Mouse (Mus musculus): ENCODE data around the gene Clec9a.
A peak's percentile ranks its signal among the peaks of the same experiment; 100 is the strongest.

Gene Clec9a

DNA sequence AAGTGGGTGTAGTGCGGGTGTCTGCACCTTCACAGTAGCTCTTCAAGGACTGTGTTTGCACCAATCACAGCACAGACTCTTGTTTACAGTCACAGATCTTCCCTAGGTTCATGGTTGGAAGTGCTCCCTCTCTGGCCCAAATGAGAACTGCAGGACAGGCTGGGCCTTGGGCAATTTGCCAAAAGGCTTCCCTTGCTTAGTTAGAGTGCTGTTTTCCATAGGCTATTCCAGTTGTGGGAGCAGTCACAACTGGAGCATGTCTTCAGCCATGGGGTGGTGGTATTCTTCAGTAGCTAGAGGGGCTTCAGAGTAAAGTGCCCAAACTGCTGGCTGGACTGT is 15.0 kb downstream of the Clec9a start:
- DNase-seq (ENCODE audit: extremely low spot score, low spot score): peak; percentile 75

GRCm38 (mm10) chr6:129425217-129425616 is 16.6 kb downstream of the Clec9a start:
- no peak for DNase-seq (ENCODE audit: extremely low spot score, low spot score)

GRCm38 (mm10) chr6:129425812-129426211 is 17.1 kb downstream of the Clec9a start:
- no peak for DNase-seq (ENCODE audit: extremely low spot score, low spot score)

DNA sequence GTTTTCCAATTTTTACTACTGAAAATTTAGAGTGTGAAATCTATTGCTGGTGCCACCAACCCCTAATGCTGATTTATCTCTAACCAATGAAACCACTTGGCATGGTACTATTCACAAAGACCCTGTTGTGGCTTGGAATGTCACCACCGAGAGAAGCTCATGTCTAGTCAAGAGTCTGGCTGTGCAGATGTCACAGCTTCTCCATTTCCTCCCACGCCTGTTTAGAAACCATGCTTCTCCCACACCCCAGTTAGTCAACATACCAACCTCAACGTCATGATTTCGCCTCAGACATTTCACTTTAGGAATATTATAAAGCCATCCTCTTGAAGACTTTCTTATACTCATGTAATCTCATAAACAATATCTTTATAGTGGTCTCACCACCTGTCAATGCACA is 18.6 kb downstream of the Clec9a start:
- DNase-seq (ENCODE audit: extremely low spot score, low spot score): no peak

- DNase-seq (ENCODE audit: extremely low spot score, low spot score): no peak
These were observed 25.6 kb downstream of the Clec9a start for GRCm38 (mm10) chr6:129434239-129434638.

DNA sequence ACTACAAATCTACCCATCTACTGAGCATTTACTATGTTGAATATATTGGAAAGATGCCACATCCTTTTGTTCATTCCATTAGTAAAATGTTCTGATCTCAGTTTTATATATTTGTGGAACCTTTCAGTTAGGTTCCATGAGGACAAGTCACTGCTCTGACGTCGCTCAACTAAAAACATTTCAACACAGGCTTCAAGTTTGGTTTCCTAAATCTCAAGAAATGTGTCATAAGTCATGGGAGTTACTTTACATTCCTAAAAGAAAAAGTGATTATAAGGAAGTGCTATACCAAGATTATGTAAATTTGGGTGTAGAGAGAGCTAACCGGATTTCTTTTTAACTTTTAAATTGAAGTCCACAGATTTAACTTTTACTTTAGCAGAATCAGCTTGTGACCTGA is 27.4 kb downstream of the Clec9a start:
- DNase-seq (ENCODE audit: extremely low spot score, low spot score): no peak

GRCm38 (mm10) chr6:129438033-129438432 is 29.4 kb downstream of the Clec9a start:
- DNase-seq (ENCODE audit: extremely low spot score, low spot score): no peak

DNA sequence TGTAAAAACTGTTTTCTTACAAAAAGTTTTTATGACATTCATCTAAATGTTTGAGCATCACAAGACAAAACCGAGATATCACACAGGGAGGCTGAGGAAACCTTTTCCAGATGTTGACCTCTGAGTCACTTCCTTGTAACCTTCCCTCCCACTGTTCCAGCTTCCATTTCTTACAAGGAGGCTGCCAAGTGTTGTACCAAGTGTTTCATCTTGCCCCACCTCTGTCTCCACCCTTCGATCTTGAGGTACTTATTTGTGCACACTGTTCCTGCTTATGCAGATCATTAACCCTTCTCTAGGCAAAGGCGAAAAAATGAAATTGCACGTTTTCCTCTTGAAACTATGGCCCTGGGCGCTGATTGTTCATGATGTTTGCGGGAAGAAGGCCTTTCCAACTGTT is 41.1 kb downstream of the Clec9a start:
- no peak for DNase-seq (ENCODE audit: extremely low spot score, low spot score)

DNA sequence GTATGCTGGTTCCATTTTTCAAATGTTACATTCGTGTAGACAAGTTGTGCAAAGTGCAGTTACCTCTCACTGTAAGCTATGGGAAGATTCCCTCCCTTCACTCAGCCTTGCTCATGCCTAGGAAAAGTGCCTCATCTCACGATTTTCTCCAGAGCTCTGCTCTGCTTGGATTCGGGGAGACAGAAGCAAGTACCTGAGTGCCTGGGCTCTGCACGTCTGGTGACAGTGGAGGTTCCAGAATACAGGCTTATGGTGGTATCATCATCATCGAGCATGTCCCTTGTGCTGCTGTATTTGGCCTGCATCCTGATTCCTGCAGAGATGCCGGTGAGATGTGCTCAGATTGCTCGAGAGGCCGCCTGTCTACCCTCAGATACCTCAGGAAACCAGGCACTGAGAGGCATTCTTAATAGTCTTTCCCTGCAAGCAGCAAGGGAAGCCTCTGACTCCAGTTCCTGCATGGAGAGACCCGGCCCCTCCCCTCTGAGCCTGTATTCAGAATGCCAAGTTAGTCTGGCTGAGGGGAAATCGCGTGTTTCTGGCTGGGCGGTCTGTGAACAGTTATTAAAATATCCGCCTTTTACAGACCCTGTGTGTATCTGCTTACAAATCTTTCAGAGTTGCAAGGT is 42.9 kb downstream of the Clec9a start, which contains the start of gene Clec1a:
Gene Clec1a (minus strand): TSS at position 590 of the 629 bp plus-strand sequence.
- no peak for DNase-seq (ENCODE audit: extremely low spot score, low spot score)

- DNase-seq (ENCODE audit: extremely low spot score, low spot score): no peak
These were observed 62.7 kb downstream of the Clec9a start for GRCm38 (mm10) chr6:129471386-129471785.

GRCm38 (mm10) chr6:129472627-129473026 is 64.0 kb downstream of the Clec9a start:
- no peak for DNase-seq (ENCODE audit: extremely low spot score, low spot score)

Measured in neural tube, embryonic 10.5 days (tissue).